Mouse (Mus musculus): ENCODE measurements at regions not wholly inside any gene's neighbourhood (a gene's known extent, or its start where the extent isn't known, plus 50 kb on each side); places are given as distances from the start of the nearest gene placed in this dataset.

GRCm38 (mm10) chr6:52413639-52414038 is 100.3 kb downstream of the Evx1 start:
- TF ChIP-seq POLR2A (IDR thresholded peaks at IDR 0.05; ENCODE audit: borderline replicate concordance, extremely low read depth, insufficient read depth, insufficient read length, poor library complexity, severe bottlenecking), result no peak
- TF ChIP-seq CTCF (IDR thresholded peaks at IDR 0.05; ENCODE audit: borderline replicate concordance, extremely low read depth, insufficient read depth, insufficient read length), result no peak
